Mouse (Mus musculus) intestine, embryonic 15.5 days (tissue): ENCODE measurements around the gene Spg20. TPM values are rescaled to one million over a fixed set of nuclear protein-coding genes. Genes with fewer than 3 reads are reported as not detected.

Experiments
- ATAC-seq: fragments of 200-750 bp; cut with Nextera tagmentation; 2 replicates; pipeline ENCODE4 v1.8.0; 2017; ENCODE audit warnings: moderate TSS enrichment, moderate library complexity
- H3K27ac ChIP-seq: fragments of 300-500 bp; sonication (generic); 2 replicates; pipeline ENCODE4 v1.5.1; 2015; ENCODE audit warnings: mild to moderate bottlenecking, inconsistent platforms
- H3K27me3 ChIP-seq: fragments of 300-500 bp; sonication (generic); replicated peaks from 2 replicates; pipeline ENCODE4 v1.6.1; 2015; ENCODE audit warnings: inconsistent platforms
- H3K36me3 ChIP-seq: fragments of 300-500 bp; sonication (generic); 2 replicates; pipeline ENCODE4 v1.6.1; 2015; ENCODE audit warnings: inconsistent platforms
- H3K4me1 ChIP-seq: fragments of 300-500 bp; sonication (generic); replicated peaks from 2 replicates; pipeline ENCODE4 v1.6.1; 2015; ENCODE audit warnings: inconsistent platforms
- H3K4me2 ChIP-seq: fragments of 300-500 bp; sonication (generic); replicated peaks from 2 replicates; pipeline ENCODE4 v1.6.1; 2015; ENCODE audit warnings: mild to moderate bottlenecking, inconsistent platforms
- H3K4me3 ChIP-seq: fragments of 300-500 bp; sonication (generic); replicated peaks from 2 replicates; pipeline ENCODE4 v1.5.1; 2015; ENCODE audit warnings: inconsistent platforms
- H3K9ac ChIP-seq: fragments of 300-500 bp; sonication (generic); 2 replicates; pipeline ENCODE4 v1.6.1; 2015; ENCODE audit warnings: inconsistent platforms
- H3K9me3 ChIP-seq: fragments of 300-500 bp; sonication (generic); 2 replicates; pipeline ENCODE4 v1.6.1; 2016; ENCODE audit warnings: inconsistent platforms
- WGBS: fragments of 180-500 bp; shearing (Covaris S2); methylation state at CpG from one replicate; pipeline ENCODE4 v1.1.7; 2015; 5-methylcytosine and 5-hydroxymethylcytosine counted together
- polyA plus RNA-seq: library from polyadenylated mRNA; unstranded; fragments of >200 nt; fragmentation: Nextera tagmentation; extraction: Ambion mirVana; gene quantifications from 2 replicates; pipeline ENCODE4 v1.2.1, GENCODE M21; 2015

Spg20 gene
- polyA plus RNA-seq, 1 experiment from 2014 or later = 37.4 TPM

DNA sequence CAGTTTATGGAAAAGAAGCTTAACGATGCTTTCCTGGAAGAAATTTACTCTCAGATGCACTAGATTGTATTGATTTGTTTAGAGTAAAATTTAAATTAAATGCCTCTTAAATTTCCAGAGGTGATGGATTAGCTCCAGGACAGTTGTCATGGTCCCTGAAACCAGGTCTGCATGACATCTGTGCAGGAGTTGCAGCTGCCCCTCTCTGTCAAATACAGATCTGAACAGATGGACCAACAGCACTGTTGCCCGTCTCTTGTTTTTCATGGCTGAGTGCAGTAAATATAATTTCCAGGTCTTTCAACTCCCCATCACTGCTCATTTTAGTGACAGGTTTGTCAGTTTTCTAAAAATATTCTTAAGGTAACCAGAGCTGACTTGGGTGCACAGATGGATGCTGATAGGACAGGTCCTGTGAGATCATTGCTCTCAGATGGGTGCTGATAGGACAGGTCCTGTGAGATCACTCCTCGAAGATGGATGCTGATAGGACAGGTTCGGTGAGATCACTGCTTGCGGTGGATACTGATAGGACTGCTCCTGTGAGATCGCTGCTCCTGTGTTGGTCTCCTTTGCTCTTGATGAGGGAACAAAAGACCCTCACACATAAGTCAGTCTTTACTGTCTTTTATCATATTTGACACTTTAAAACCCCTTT is 19.8 kb downstream of the Spg20 start:
- Histone ChIP-seq H3K36me3 (peaks cover 31% of the 10 kb centered on the region), H3K27ac (no peak overlapping the region), H3K4me3 (no peak overlapping the region), H3K9me3 (no peaks in the 10 kb centered on the region), H3K4me1 (no peaks in the 10 kb centered on the region), H3K27me3 (no peaks in the 10 kb centered on the region), H3K4me2 (no peak overlapping the region), H3K9ac (no peak overlapping the region)
- ATAC-seq = no peak
- 91% methylated on average over 6 of the region's 6 CpGs for WGBS

DNA sequence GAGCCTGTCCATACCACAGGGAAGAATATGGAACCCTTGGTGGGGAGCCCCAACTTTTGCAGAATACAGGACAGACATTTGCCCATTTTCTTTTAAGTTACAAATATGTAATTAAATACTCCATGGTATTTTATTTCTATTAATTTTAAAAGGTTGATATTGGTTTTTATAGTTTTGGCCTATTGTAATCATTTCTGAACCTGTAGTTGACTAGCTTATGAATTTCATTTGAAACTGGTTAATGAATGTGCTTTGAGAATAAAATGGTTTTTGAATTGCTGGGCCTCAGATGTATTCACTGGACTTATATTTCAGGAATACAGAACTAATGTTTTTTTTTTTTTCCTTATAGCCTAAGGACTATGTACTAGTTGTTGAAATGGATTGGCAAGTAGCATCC is 25.1 kb downstream of the Spg20 start, which contains the start of gene Ccdc169:
Ccdc169 (plus strand) TSS at position 301 of the 400 bp plus-strand sequence.
- no peaks in the 10 kb centered on the region for H3K4me1 ChIP-seq
- H3K4me2 ChIP-seq = no peak within 1 kb of the TSS
- peaks cover 7% of the 10 kb centered on the region for H3K36me3 ChIP-seq
- ATAC-seq = no peak
- H3K4me3 ChIP-seq = no peak within 1 kb of the TSS
- H3K9me3 ChIP-seq = no peaks in the 10 kb centered on the region
- no peak within 1 kb of the TSS for H3K27ac ChIP-seq
- H3K9ac ChIP-seq = no peak within 1 kb of the TSS
- no peaks in the 10 kb centered on the region for H3K27me3 ChIP-seq

DNA sequence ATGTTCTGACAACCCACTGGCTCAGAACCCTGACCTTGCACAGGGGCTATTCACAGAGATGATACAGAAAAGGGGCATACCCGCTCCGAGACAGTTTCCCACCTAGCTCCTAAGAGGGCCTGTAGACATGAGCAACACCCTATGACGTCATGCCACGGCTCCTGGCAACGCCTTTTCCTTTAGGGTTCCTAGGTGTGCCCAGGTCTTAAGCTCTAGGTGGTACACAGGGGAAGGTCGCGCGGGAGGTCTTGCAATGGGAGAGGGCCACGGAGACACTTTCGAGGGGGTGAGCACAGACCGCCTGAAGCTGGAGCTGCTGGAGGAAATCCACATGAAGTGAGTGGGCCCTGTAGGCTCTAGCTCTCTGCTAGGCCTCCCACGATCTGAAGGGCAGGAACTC is 27.9 kb downstream of the Spg20 start:
- WGBS = 93% methylated on average over 12 of the region's 12 CpGs
- Histone ChIP-seq H3K4me3 (no peak overlapping the region), H3K9me3 (no peaks in the 10 kb centered on the region), H3K9ac (no peak overlapping the region), H3K27ac (no peak overlapping the region), H3K36me3 (peaks cover 7% of the 10 kb centered on the region; the same call in 1 of the 2 replicates), H3K4me1 (no peaks in the 10 kb centered on the region), H3K4me2 (no peak overlapping the region), H3K27me3 (no peaks in the 10 kb centered on the region)
- no peak for ATAC-seq

DNA sequence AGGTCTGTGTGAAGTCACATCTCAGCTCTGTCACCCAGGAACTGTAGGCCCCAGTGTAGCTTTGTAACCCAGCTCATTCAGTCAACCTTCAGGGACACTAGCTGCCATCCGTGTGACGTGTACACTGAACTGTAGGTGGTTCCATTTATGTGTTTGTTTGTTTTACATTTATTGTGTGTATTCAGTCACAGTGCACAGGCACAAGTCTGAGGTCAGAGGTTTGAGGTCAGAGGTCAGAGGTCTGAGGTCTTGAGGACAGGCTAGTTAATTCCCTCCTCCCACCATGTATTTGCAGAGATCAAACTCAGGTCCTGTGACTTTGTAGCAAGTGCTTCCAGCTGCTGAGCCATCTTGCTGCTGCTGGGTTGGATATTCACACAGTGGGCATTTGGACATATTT is 29.5 kb downstream of the Spg20 start:
- no peaks in the 10 kb centered on the region for H3K9me3 ChIP-seq
- no peak overlapping the region for H3K4me2 ChIP-seq
- H3K27ac ChIP-seq = no peak overlapping the region
- no peak for ATAC-seq
- 73% methylated on average over 2 of the region's 2 CpGs for WGBS
- H3K27me3 ChIP-seq = no peaks in the 10 kb centered on the region
- H3K4me3 ChIP-seq = no peak overlapping the region
- 0 out of 2 replicates have a peak, but pooled peaks cover 2% of the 10 kb centered on the region for H3K36me3 ChIP-seq
- H3K9ac ChIP-seq = no peak overlapping the region
- H3K4me1 ChIP-seq = no peaks in the 10 kb centered on the region

DNA sequence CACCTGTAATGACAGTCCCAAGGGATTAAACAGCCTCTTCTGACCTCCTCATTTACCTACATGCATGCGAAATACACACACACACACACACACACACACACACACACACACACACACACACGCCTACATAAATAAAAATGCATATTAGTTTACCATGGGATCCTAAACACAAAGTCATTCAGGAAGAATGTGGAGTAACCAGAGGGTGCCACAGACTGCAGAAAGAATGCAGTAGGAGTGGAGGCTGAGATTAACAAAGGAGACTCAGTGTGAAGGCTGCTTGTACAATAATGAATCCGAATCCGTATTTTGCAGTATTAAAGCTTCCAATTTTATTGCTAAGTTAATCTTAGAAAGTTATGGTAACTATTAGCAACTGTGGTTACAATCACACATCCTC is 33.0 kb downstream of the Spg20 start:
- 88% methylated on average over 4 of the region's 4 CpGs for WGBS
- H3K27ac ChIP-seq = no peak overlapping the region

DNA sequence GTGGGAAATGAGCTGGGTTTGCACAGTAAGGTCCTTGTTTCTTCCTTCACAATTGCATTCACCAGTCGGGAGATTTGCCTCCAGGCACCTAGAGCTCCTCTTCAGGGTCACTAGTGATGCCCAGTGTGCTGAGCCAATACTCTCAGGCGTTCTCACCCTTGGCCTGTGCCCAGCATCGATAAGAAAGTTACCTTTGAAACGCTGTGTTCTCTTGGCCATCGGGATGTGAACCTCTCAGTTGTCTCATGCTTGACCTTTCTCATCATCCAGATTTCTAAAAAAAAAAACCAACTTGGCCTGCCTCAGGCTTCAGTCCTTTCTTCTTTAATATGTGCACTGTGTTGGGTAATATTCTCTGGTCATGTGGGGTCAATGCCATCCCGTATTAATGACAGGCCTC is 34.5 kb downstream of the Spg20 start:
- 80% methylated on average over 6 of the region's 6 CpGs for WGBS

More for the DNA sequence above, 33.0 kb downstream of the Spg20 start:
- no peak for ATAC-seq
- Histone ChIP-seq H3K9me3 (no peaks in the 10 kb centered on the region), H3K9ac (no peak overlapping the region), H3K4me3 (no peak overlapping the region), H3K27me3 (no peaks in the 10 kb centered on the region), H3K36me3 (no peaks in the 10 kb centered on the region), H3K4me2 (no peak overlapping the region), H3K4me1 (no peaks in the 10 kb centered on the region)

DNA sequence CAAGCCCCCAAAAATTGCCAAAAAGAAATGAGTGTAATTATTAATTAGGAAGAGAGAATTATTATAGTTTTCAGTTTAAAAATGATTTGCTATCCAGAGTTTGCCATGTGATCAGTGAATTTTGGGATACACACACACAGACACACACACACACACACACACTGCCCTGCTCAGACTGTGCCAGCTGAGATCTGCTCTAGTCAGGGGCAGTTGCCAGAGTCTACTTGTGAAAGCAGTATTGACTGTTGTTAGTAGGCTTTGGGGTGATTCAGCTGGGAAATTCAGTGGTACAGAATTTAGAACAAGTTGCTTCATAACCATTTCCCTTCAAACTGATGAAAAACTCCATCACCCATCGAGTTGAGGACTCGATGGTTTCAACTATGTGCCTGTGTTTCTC is 35.2 kb downstream of the Spg20 start:
- no peak overlapping the region for H3K4me2 ChIP-seq
- 86% methylated on average over 2 of the region's 2 CpGs for WGBS
- no peak overlapping the region for H3K9ac ChIP-seq
- no peak overlapping the region for H3K4me3 ChIP-seq
- no peaks in the 10 kb centered on the region for H3K27me3 ChIP-seq
- H3K36me3 ChIP-seq = no peaks in the 10 kb centered on the region
- H3K27ac ChIP-seq = no peak overlapping the region
- ATAC-seq = no peak
- no peaks in the 10 kb centered on the region for H3K9me3 ChIP-seq
- no peaks in the 10 kb centered on the region for H3K4me1 ChIP-seq

More for the DNA sequence above, 34.5 kb downstream of the Spg20 start:
- Histone ChIP-seq H3K9me3 (no peaks in the 10 kb centered on the region), H3K9ac (no peak overlapping the region), H3K4me3 (no peak overlapping the region), H3K4me2 (no peak overlapping the region), H3K27ac (no peak overlapping the region), H3K36me3 (no peaks in the 10 kb centered on the region), H3K4me1 (no peaks in the 10 kb centered on the region), H3K27me3 (no peaks in the 10 kb centered on the region)
- ATAC-seq = no peak

DNA sequence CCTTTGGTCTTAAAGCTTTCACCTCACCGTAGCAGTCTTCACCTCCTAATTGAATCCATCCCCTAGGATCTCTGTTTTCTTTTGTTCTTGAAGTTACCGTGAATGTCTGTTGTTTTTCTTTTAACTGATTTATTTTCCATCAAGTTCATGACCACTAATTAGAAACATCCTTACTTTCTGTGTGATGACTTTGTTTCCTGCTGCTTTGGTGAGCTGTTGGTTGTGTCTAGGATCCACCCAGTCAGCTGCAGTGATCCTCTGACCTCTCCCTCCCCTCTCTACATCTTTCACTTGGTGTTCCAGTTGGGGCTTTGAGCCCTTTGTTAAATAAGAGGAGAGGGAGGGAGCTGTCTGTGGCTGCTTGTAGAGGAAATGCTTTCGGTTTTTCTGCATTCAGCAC is 36.2 kb downstream of the Spg20 start:
- Histone ChIP-seq H3K27me3 (no peaks in the 10 kb centered on the region), H3K4me2 (no peak overlapping the region), H3K36me3 (no peaks in the 10 kb centered on the region), H3K4me3 (no peak overlapping the region), H3K9me3 (no peaks in the 10 kb centered on the region), H3K27ac (no peak overlapping the region), H3K9ac (no peak overlapping the region), H3K4me1 (no peaks in the 10 kb centered on the region)
- 57% methylated on average over 3 of the region's 3 CpGs for WGBS
- no peak for ATAC-seq

DNA sequence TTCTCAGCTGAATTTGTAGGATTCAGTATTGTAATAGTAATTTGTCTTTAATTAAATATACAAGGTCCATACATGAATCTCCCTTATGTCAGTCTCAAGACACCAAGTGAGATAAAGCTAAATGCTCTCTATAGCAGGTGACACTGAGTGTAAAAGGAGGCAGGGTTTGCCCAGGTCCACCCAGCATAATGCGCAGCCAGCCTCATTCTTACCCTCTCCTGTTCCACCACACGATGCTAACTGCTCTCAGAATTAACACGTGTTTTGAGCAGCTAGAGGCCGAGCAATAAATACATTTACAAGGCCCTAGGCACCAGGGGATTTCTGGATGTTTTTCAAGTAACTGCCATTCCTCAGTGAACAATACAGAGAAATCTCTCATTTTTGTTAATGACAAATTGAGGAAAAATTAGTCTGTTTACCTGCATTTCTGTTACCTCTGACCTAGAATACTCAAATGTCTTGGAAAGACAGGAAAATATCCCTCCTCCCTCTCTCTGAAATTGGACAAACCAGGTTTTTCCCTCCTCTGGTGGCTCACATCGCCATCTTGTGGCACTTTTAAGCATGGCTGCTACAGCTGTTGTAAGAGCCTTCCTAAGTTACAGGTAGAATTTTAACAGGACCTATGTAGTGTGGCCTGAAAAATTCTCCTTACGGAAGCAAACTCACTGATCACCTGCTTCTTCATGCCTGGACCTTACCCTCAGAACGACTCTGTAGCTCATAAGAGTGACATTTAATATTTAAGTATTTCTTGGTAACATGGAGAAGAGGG is 39.9 kb downstream of the Spg20 start:
- H3K36me3 ChIP-seq = no peaks in the 10 kb centered on the region
- no peak for ATAC-seq
- H3K9me3 ChIP-seq = no peaks in the 10 kb centered on the region
- H3K4me1 ChIP-seq = no peaks in the 10 kb centered on the region
- H3K9ac ChIP-seq = no peak overlapping the region
- H3K4me2 ChIP-seq = no peak overlapping the region
- WGBS = 43% methylated on average over 7 of the region's 7 CpGs
- H3K4me3 ChIP-seq = no peak overlapping the region
- H3K27ac ChIP-seq = no peak overlapping the region
- no peaks in the 10 kb centered on the region for H3K27me3 ChIP-seq

DNA sequence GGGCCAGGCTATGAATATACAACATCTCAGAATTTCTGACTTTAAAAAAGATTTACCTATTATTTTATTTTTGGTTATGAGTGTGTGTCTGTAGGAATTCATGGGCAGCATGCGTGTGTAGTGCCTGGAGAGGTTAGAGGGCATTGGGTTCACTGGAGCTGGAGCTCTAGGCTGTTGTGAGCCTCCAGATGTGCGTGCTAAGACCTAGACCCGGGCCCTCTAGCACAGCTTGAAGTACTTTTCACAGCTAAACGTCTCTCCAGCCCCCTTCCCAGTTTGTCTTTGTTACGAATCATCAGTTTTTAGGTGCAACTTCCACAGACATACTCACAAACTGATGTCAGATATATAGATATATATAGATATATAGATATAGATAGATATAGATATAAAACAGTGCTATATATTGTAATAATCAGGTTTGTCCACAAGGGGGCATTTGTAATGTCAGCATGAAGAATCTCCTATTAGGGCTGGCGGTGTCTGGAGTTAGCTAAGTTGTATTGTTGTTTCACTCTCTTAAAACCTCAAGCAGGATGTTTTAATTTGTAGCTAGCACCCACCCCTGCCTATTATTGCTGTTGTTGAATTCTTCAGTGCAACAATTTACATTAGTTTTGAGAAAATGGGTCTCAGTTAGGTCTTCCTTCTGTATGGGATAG is 40.9 kb downstream of the Spg20 start:
- no peak overlapping the region for H3K9ac ChIP-seq
- ATAC-seq = no peak
- no peaks in the 10 kb centered on the region for H3K4me1 ChIP-seq
- no peaks in the 10 kb centered on the region for H3K27me3 ChIP-seq
- no peak overlapping the region for H3K4me3 ChIP-seq
- H3K27ac ChIP-seq = no peak overlapping the region
- WGBS = 74% methylated on average over 6 of the region's 6 CpGs
- no peak overlapping the region for H3K4me2 ChIP-seq
- no peaks in the 10 kb centered on the region for H3K9me3 ChIP-seq
- no peaks in the 10 kb centered on the region for H3K36me3 ChIP-seq

DNA sequence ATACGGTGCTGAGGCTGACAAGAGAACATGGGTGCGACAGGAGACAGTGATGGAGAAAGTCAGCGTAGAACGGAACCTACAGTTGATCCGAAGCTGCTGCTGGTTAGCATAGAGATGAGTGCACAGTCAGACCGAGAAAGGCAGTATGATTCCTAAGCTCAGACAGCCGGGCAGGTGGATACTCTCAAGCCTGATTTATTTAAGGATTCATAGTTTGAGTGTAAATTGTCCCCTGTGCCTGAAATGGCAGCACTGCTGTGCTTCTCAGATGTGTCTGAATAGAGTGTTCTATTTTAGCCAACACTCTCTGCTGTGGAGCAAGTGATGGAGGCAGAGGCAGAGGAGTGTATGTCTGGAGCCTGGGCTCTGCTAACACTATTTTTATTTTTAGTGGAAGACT is 42.3 kb downstream of the Spg20 start:
- Histone ChIP-seq H3K36me3 (no peaks in the 10 kb centered on the region), H3K27me3 (no peaks in the 10 kb centered on the region), H3K27ac (no peak overlapping the region), H3K4me1 (no peaks in the 10 kb centered on the region), H3K4me2 (no peak overlapping the region), H3K9ac (no peak overlapping the region), H3K4me3 (no peak overlapping the region), H3K9me3 (no peaks in the 10 kb centered on the region)
- ATAC-seq = no peak
- WGBS = 88% methylated on average over 7 of the region's 7 CpGs

DNA sequence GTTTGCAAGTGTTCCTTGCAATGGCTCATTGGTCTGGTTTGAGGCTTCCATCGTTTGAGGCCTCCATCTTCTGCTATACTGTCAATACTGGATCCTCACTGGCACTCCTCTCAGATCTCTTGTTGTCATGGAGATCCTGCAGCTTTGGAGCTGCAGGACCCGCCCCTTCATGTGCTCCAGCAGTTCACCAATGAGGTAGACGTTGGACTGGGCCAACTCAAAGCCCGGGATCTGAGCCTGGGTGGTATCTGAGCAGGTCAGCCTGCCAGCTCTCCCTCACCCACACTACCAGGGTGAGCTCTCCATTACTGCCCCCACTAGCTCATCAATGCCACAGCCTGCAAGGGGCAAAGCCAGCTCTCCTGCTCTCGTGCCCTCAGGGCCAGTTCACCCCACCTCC is 45.5 kb downstream of the Spg20 start:
- ATAC-seq = no peak
- no peaks in the 10 kb centered on the region for H3K36me3 ChIP-seq
- no peak overlapping the region for H3K4me2 ChIP-seq
- no peak overlapping the region for H3K27ac ChIP-seq
- H3K4me1 ChIP-seq = no peaks in the 10 kb centered on the region
- H3K27me3 ChIP-seq = no peaks in the 10 kb centered on the region
- WGBS = 60% methylated on average over 5 of the region's 5 CpGs
- H3K9me3 ChIP-seq = no peaks in the 10 kb centered on the region
- H3K4me3 ChIP-seq = no peak overlapping the region
- no peak overlapping the region for H3K9ac ChIP-seq
